ENCODE assay signal across 9 mouse cellular contexts in genomic region chr1:44117571-44117970, GRCm38 (mm10). TPM values are rescaled to one million over a fixed set of nuclear protein-coding genes. Genes with fewer than 3 reads are reported as not detected.
DNase-seq lines count a peak whose midpoint lies in the region; ATAC-seq lines count a peak whose summit lies in the region.
"Had no signal": no experiment of that assay in that cellular context is flagged by ENCODE, and none has a peak within 500 bp of the region (broad histone marks: within the 10 kb centered on the region; RNA-seq: fewer than 3 reads in every experiment).

No protein-coding gene starts in this region.

- H3K27ac ChIP-seq in forebrain, embryonic 12.5 days = no peak overlapping the region
- no peak overlapping the region for H3K27ac ChIP-seq in liver, embryonic 13.5 days

- no peaks in the 10 kb centered on the region for H3K9me3 ChIP-seq in forebrain, embryonic 12.5 days
- no peaks in the 10 kb centered on the region for H3K9me3 ChIP-seq in liver, embryonic 13.5 days (replicated peaks)

- H3K27me3 ChIP-seq in forebrain, embryonic 12.5 days = no peaks in the 10 kb centered on the region
- H3K27me3 ChIP-seq in liver, embryonic 13.5 days = no peaks in the 10 kb centered on the region

- peak overlapping the region; percentile 79 for H3K4me2 ChIP-seq in forebrain, embryonic 12.5 days
- H3K4me2 ChIP-seq in liver, embryonic 13.5 days = peak overlapping the region; percentile 51

- H3K4me1 ChIP-seq in forebrain, embryonic 12.5 days = peaks cover 18% of the 10 kb centered on the region
- H3K4me1 ChIP-seq in liver, embryonic 13.5 days (replicated peaks) = peaks cover 17% of the 10 kb centered on the region

- DNase-seq in cerebellum, adult 9-10 months = peak; percentile 22
- no peak for DNase-seq in cerebellum, postnatal 36 days
- DNase-seq in 3T3-L1 (ENCODE audit: low read depth, low spot score) = peak; percentile 34
- DNase-seq in liver, embryonic 13.5 days = no peak
- no peak for DNase-seq in thymus, postnatal 4 days
- DNase-seq in thymus, postnatal 10 days (ENCODE audit: low spot score in 2 of 2) = no peak

- H3K9ac ChIP-seq in forebrain, embryonic 12.5 days = no peak overlapping the region
- H3K9ac ChIP-seq in liver, embryonic 13.5 days = peak overlapping the region; percentile 77

- H3K4me3 ChIP-seq in forebrain, embryonic 12.5 days (replicated peaks) = peak overlapping the region; percentile 75
- H3K4me3 ChIP-seq in liver, embryonic 13.5 days (replicated peaks) = peak overlapping the region; percentile 74

- ATAC-seq in forebrain, embryonic 12.5 days (ENCODE audit: low FRiP score) = no peak
- ATAC-seq in liver, embryonic 13.5 days (ENCODE audit: low read depth) = no peak
- no peak for ATAC-seq in activated CD4-positive, CD25-positive, alpha-beta regulatory T cell, adult 4 months

- peaks cover 30% of the 10 kb centered on the region for H3K36me3 ChIP-seq in forebrain, embryonic 12.5 days (replicated peaks)
- H3K36me3 ChIP-seq in liver, embryonic 13.5 days = peaks cover 24% of the 10 kb centered on the region

RNA-seq across cellular contexts. Expression of gene Kdelc1, which starts 1.0 kb away (rescaled TPM):
- polyA plus RNA-seq in forebrain, embryonic 12.5 days (2016; fragmentation: Nextera tagmentation; extraction: Ambion mirVana) = 51.3 and 55.0 TPM in 2 replicates
- polyA plus RNA-seq in liver, embryonic 13.5 days (2015; fragmentation: Nextera tagmentation; extraction: Ambion mirVana) = 21.6 and 24.1 TPM in 2 replicates
- 10 to 100 TPM; 13.6 to 13.9 TPM for polyA plus RNA-seq in activated CD4-positive, CD25-positive, alpha-beta regulatory T cell, adult 4 months (2017; shearing (Covaris generic))

RNA-seq across cellular contexts. Expression of gene Bivm, which starts 1.2 kb away (rescaled TPM):
- 29.2 and 29.3 TPM in 2 replicates for polyA plus RNA-seq in forebrain, embryonic 12.5 days (2016; fragmentation: Nextera tagmentation; extraction: Ambion mirVana)
- polyA plus RNA-seq in liver, embryonic 13.5 days (2015; fragmentation: Nextera tagmentation; extraction: Ambion mirVana) = 4.4 and 5.6 TPM in 2 replicates
- polyA plus RNA-seq in activated CD4-positive, CD25-positive, alpha-beta regulatory T cell, adult 4 months (2017; shearing (Covaris generic)) = 1 to 10 TPM; 9.0 TPM

RNA-seq across cellular contexts. Expression of gene Tex30, which starts 15.3 kb away (rescaled TPM):
- 106 and 109 TPM in 2 replicates for polyA plus RNA-seq in forebrain, embryonic 12.5 days (2016; fragmentation: Nextera tagmentation; extraction: Ambion mirVana)
- 80.3 and 89.4 TPM in 2 replicates for polyA plus RNA-seq in liver, embryonic 13.5 days (2015; fragmentation: Nextera tagmentation; extraction: Ambion mirVana)
- 10 to 100 TPM; 44.7 to 47.2 TPM for polyA plus RNA-seq in activated CD4-positive, CD25-positive, alpha-beta regulatory T cell, adult 4 months (2017; shearing (Covaris generic))

RNA-seq across cellular contexts. Expression of gene Ercc5, which starts 30.0 kb away (rescaled TPM):
- polyA plus RNA-seq in forebrain, embryonic 12.5 days (2016; fragmentation: Nextera tagmentation; extraction: Ambion mirVana) = 44.5 and 45.0 TPM in 2 replicates
- 5.9 and 6.9 TPM in 2 replicates for polyA plus RNA-seq in liver, embryonic 13.5 days (2015; fragmentation: Nextera tagmentation; extraction: Ambion mirVana)
- polyA plus RNA-seq in activated CD4-positive, CD25-positive, alpha-beta regulatory T cell, adult 4 months (2017; shearing (Covaris generic)) = 10 to 100 TPM; 13.4 to 18.5 TPM

RNA-seq across cellular contexts. Expression of gene Gm8251, which starts 55.8 kb away (rescaled TPM):
- 0.14 and 0.29 TPM in 2 replicates for polyA plus RNA-seq in forebrain, embryonic 12.5 days (2016; fragmentation: Nextera tagmentation; extraction: Ambion mirVana)
- polyA plus RNA-seq in liver, embryonic 13.5 days (2015; fragmentation: Nextera tagmentation; extraction: Ambion mirVana) = 0.13 and 0.20 TPM in 2 replicates
- under 1 TPM; 0.17 to 0.29 TPM for polyA plus RNA-seq in activated CD4-positive, CD25-positive, alpha-beta regulatory T cell, adult 4 months (2017; shearing (Covaris generic))
- polyA plus RNA-seq: small intestine, adult 2 months had no signal

Comparison
In these comparisons a context has a peak if more than half of its experiments do, and no peak if none do; other contexts are left out.
1. DNase-seq: peak in cerebellum, adult 9-10 months (single experiment) and 3T3-L1 (single experiment); none in cerebellum, postnatal 36 days (0 of 2), liver, embryonic 13.5 days (single experiment), thymus, postnatal 4 days (single experiment) and thymus, postnatal 10 days (0 of 2).